Mouse (Mus musculus) megakaryocyte, adult 5-6 weeks (primary cell): ENCODE data around the gene Vldlr. TPM values are rescaled to one million over a fixed set of nuclear protein-coding genes. Genes with fewer than 3 reads are reported as not detected.

Source experiments
- ATAC-seq: 2 replicates; pipeline ENCODE4 v1.8.0; 2016; ENCODE audit warnings: mild to moderate bottlenecking, inconsistent platforms; ENCODE audit not compliant: poor library complexity, severe bottlenecking
- total RNA-seq, 2 experiments: library from RNA; stranded (forward) in 1 of 2; stranded (reverse) in 1 of 2; fragments of 153-499, 151-499 nt in 1 of 2; fragments of 221-1000, 200-1000 nt in 1 of 2; gene quantifications; 2 replicates each; pipeline versions ENCODE4 v1.2.3 to v1.2.4; 2015 to 2017

Vldlr gene
- total RNA-seq (2015) (not detected in 2 replicates), total RNA-seq (2017) (not detected in 2 replicates)

- ATAC-seq: no peak
Measured at GRCm38 (mm10) chr19:27216318-27216717, at the start of gene Vldlr. Vldlr (plus strand) TSS chr19:27216484.

- ATAC-seq: no peak
Measured at GRCm38 (mm10) chr19:27167601-27168319, 48.5 kb upstream of the Vldlr start.

- no peak for ATAC-seq
Measured at GRCm38 (mm10) chr19:27173836-27174235, 42.4 kb upstream of the Vldlr start.

GRCm38 (mm10) chr19:27175617-27176016 lies 40.7 kb upstream of the Vldlr start:
- ATAC-seq: no peak

GRCm38 (mm10) chr19:27176558-27176957 lies 39.7 kb upstream of the Vldlr start:
- ATAC-seq: no peak

- ATAC-seq: no peak
Measured at GRCm38 (mm10) chr19:27178195-27178807, 38.0 kb upstream of the Vldlr start.

- no peak for ATAC-seq
Measured at GRCm38 (mm10) chr19:27180351-27181122, 35.7 kb upstream of the Vldlr start.

- no peak for ATAC-seq
Measured at GRCm38 (mm10) chr19:27183511-27183910, 32.8 kb upstream of the Vldlr start.

- no peak for ATAC-seq
Measured at GRCm38 (mm10) chr19:27203711-27204238, 12.5 kb upstream of the Vldlr start.

- ATAC-seq: no peak
Measured at GRCm38 (mm10) chr19:27210991-27211390, 5.3 kb upstream of the Vldlr start.

GRCm38 (mm10) chr19:27215596-27215995 lies 688 bp upstream of the Vldlr start:
- no peak for ATAC-seq

- no peak for ATAC-seq
Measured at GRCm38 (mm10) chr19:27216767-27217403, 601 bp downstream of the Vldlr start.

GRCm38 (mm10) chr19:27217404-27217940 lies 1.2 kb downstream of the Vldlr start:
- peak; percentile 12; the same call in 1 of the 2 replicates for ATAC-seq

GRCm38 (mm10) chr19:27217941-27218411 lies 1.7 kb downstream of the Vldlr start:
- no peak for ATAC-seq

GRCm38 (mm10) chr19:27218561-27219262 lies 2.4 kb downstream of the Vldlr start:
- 0 out of 2 replicates have a peak, but pooled peaks have one; percentile 45 for ATAC-seq

GRCm38 (mm10) chr19:27219586-27219985 lies 3.3 kb downstream of the Vldlr start:
- ATAC-seq: no peak

GRCm38 (mm10) chr19:27223046-27223445 lies 6.8 kb downstream of the Vldlr start:
- ATAC-seq: no peak

GRCm38 (mm10) chr19:27224356-27224755 lies 8.1 kb downstream of the Vldlr start:
- no peak for ATAC-seq

GRCm38 (mm10) chr19:27226626-27227025 lies 10.3 kb downstream of the Vldlr start:
- no peak for ATAC-seq

GRCm38 (mm10) chr19:27227131-27227530 lies 10.8 kb downstream of the Vldlr start:
- no peak for ATAC-seq
